Mouse (Mus musculus): ENCODE measurements around the gene Plch2.

DNA sequence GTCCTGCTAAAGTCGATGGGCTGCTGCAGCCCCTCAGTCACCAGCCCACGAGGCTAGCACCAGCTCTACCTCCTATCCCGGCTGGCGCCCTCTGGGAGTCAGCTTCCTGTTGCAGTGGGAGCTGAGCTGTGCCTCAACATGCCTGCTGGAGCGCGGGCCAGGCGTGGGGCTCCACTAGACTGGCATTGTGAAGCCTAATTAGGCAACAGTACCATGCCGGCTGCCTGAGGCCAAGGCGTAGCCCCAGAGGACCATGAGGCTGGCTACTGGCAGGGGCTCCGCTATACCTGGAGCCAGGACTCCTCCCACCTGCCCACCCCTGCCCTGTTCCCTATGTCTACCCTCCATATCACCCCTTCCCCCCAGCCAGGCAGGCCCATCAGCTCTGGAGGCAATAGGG lies at the start of gene Plch2:
- no peak for TF ChIP-seq CTCF (IDR thresholded peaks at IDR 0.05; ENCODE audit: insufficient read depth, low read length)
- TF ChIP-seq POLR2A (IDR thresholded peaks at IDR 0.05; ENCODE audit: borderline replicate concordance, extremely low read depth, low read depth, low read length) = no peak

Data from lung, adult 2 months (tissue).